Mouse (Mus musculus): ENCODE measurements around the gene Tm7sf3. TPM values are rescaled to one million over a fixed set of nuclear protein-coding genes. Genes with fewer than 3 reads are reported as not detected.

The Tm7sf3 gene
- polyA plus RNA-seq, 1 experiment = 6.5 TPM

DNA sequence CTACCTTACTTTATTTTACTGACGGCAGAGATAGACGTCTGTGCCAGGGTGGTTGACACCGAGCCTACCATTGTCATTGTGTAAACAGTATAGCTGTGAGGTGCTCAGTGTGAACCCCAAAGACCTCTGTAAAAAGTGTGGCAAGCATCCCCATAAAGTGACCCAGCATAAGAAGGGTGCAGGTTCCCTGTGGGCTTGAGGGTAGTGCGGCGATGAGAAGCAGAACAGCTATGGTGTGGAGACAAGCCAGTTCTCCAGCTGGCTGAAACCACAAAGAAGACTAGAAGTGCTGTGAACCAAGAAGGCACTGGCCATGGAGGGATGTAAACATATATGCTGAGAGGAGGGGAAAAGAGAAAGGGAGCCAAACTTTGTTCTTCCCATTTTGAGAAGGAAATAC lies 19.0 kb upstream of the Tm7sf3 start:
- Histone ChIP-seq H3K27me3 (ENCODE audit: control insufficient read depth, insufficient read depth, low read length) (no peaks in the 10 kb centered on the region), H3K36me3 (ENCODE audit: control insufficient read depth, insufficient read depth, low read length) (no peaks in the 10 kb centered on the region), H3K27ac (ENCODE audit: control insufficient read depth, insufficient read depth, low read depth, low read length) (no peak overlapping the region), H3K4me1 (ENCODE audit: control insufficient read depth, insufficient read depth, low read length) (peaks cover 2% of the 10 kb centered on the region; the same call in 1 of the 2 replicates), H3K4me3 (ENCODE audit: control insufficient read depth, low read depth, low read length) (no peak overlapping the region)
- TF ChIP-seq POLR2A (IDR thresholded peaks at IDR 0.05; ENCODE audit: control insufficient read depth, low read depth, low read length) (no peak), CTCF (IDR thresholded peaks at IDR 0.05; ENCODE audit: control insufficient read depth, insufficient read depth, insufficient replicate concordance, low read depth, low read length) (no peak)

DNA sequence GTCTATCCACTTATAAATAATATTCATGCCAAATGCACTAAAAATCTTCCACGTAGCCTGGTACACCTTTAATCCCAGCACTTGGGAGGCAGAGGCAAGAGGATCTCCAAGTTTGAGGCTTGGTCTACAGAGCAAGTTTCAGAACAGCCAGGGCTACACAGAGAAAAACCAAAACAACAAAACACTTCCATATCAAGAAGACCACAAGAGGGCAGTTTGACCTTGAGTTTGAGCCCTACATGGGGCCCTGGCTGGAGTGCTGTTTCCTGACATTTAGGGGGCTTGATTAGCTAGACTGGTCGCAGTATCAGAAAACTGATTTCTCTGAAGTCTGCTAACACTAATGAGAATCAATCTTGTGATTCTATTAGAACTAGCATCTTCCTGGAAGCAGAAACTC lies 18.0 kb upstream of the Tm7sf3 start:
- no peak overlapping the region for H3K27ac ChIP-seq (ENCODE audit: control insufficient read depth, insufficient read depth, low read depth, low read length)
- H3K4me1 ChIP-seq (ENCODE audit: control insufficient read depth, insufficient read depth, low read length) = peaks cover 2% of the 10 kb centered on the region; the same call in 1 of the 2 replicates
- H3K4me3 ChIP-seq (ENCODE audit: control insufficient read depth, low read depth, low read length) = no peak overlapping the region
- no peak for TF ChIP-seq POLR2A (IDR thresholded peaks at IDR 0.05; ENCODE audit: control insufficient read depth, low read depth, low read length)
- no peak for TF ChIP-seq CTCF (IDR thresholded peaks at IDR 0.05; ENCODE audit: control insufficient read depth, insufficient read depth, insufficient replicate concordance, low read depth, low read length)
- no peaks in the 10 kb centered on the region for H3K36me3 ChIP-seq (ENCODE audit: control insufficient read depth, insufficient read depth, low read length)
- no peaks in the 10 kb centered on the region for H3K27me3 ChIP-seq (ENCODE audit: control insufficient read depth, insufficient read depth, low read length)

- TF ChIP-seq CTCF (IDR thresholded peaks at IDR 0.05; ENCODE audit: control insufficient read depth, insufficient read depth, insufficient replicate concordance, low read depth, low read length) = no peak
- Histone ChIP-seq H3K27me3 (ENCODE audit: control insufficient read depth, insufficient read depth, low read length) (no peaks in the 10 kb centered on the region), H3K36me3 (ENCODE audit: control insufficient read depth, insufficient read depth, low read length) (no peaks in the 10 kb centered on the region), H3K27ac (ENCODE audit: control insufficient read depth, insufficient read depth, low read depth, low read length) (no peak overlapping the region), H3K4me3 (ENCODE audit: control insufficient read depth, low read depth, low read length) (no peak overlapping the region), H3K4me1 (ENCODE audit: control insufficient read depth, insufficient read depth, low read length) (peaks cover 2% of the 10 kb centered on the region; the same call in 1 of the 2 replicates)
These were observed 10.6 kb upstream of the Tm7sf3 start for GRCm38 (mm10) chr6:146653197-146653596.

- Histone ChIP-seq H3K4me3 (ENCODE audit: control insufficient read depth, low read depth, low read length) (no peak overlapping the region), H3K27me3 (ENCODE audit: control insufficient read depth, insufficient read depth, low read length) (no peaks in the 10 kb centered on the region), H3K27ac (ENCODE audit: control insufficient read depth, insufficient read depth, low read depth, low read length) (no peak overlapping the region), H3K4me1 (ENCODE audit: control insufficient read depth, insufficient read depth, low read length) (no peaks in the 10 kb centered on the region), H3K36me3 (ENCODE audit: control insufficient read depth, insufficient read depth, low read length) (no peaks in the 10 kb centered on the region)
- TF ChIP-seq POLR2A (IDR thresholded peaks at IDR 0.05; ENCODE audit: control insufficient read depth, low read depth, low read length) (no peak), CTCF (IDR thresholded peaks at IDR 0.05; ENCODE audit: control insufficient read depth, insufficient read depth, insufficient replicate concordance, low read depth, low read length) (no peak)
These were observed 8.8 kb upstream of the Tm7sf3 start for GRCm38 (mm10) chr6:146651431-146651830.

DNA sequence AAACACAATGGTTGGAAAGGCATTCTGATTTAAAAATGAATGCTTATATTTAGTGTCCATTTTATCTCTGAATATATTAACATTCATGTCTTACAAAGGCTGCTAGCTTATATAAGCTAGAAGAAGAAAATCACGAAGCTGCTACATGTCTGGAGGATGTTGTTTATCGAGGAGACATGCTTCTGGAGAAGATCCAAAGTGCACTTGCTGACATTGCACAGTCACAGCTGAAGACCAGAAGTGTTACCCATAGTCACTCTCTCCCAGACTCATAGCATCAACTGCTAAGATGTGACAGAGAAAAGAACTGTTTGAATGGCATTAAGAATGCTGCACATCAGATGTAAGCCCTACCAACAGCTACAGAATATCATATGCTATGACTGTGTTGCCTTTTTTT lies 7.4 kb upstream of the Tm7sf3 start:
- Histone ChIP-seq H3K27ac (ENCODE audit: control insufficient read depth, insufficient read depth, low read depth, low read length) (no peak overlapping the region), H3K36me3 (ENCODE audit: control insufficient read depth, insufficient read depth, low read length) (no peaks in the 10 kb centered on the region)

DNA sequence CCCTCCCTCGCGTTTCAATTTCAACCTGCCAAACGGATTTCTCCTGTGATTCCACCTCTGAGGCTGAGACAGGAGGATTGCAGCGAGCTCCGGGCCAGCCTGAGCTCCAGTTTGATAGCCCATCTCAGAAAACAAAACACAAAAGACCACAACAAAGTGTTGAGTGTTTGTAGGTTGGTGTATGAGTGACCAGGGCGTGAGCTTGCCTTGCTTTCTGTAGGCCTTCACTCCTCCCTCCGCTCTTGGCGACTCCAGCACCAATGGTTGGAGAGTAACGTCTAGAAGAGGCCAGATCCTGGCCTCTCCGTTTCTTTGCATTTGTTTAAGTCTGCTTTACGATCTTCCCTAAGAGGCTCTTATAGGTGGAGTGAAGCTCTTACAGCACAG lies 553 bp upstream of the Tm7sf3 start:
- Histone ChIP-seq H3K4me1 (ENCODE audit: control insufficient read depth, insufficient read depth, low read length) (peaks cover 6% of the 10 kb centered on the region; the same call in 1 of the 2 replicates), H3K27me3 (ENCODE audit: control insufficient read depth, insufficient read depth, low read length) (no peaks in the 10 kb centered on the region), H3K36me3 (ENCODE audit: control insufficient read depth, insufficient read depth, low read length) (no peaks in the 10 kb centered on the region), H3K27ac (ENCODE audit: control insufficient read depth, insufficient read depth, low read depth, low read length) (peak overlapping the region; percentile 83), H3K4me3 (ENCODE audit: control insufficient read depth, low read depth, low read length) (peak overlapping the region; percentile 87)
- TF ChIP-seq CTCF (IDR thresholded peaks at IDR 0.05; ENCODE audit: control insufficient read depth, insufficient read depth, insufficient replicate concordance, low read depth, low read length) = no peak
- 0 out of 2 replicates have a peak, but pooled peaks have one; percentile 30 for TF ChIP-seq POLR2A (IDR thresholded peaks at IDR 0.05; ENCODE audit: control insufficient read depth, low read depth, low read length)

More for the DNA sequence above, 7.4 kb upstream of the Tm7sf3 start:
- H3K4me1 ChIP-seq (ENCODE audit: control insufficient read depth, insufficient read depth, low read length) = no peaks in the 10 kb centered on the region
- no peak overlapping the region for H3K4me3 ChIP-seq (ENCODE audit: control insufficient read depth, low read depth, low read length)
- TF ChIP-seq POLR2A (IDR thresholded peaks at IDR 0.05; ENCODE audit: control insufficient read depth, low read depth, low read length) (no peak), CTCF (IDR thresholded peaks at IDR 0.05; ENCODE audit: control insufficient read depth, insufficient read depth, insufficient replicate concordance, low read depth, low read length) (no peak)
- H3K27me3 ChIP-seq (ENCODE audit: control insufficient read depth, insufficient read depth, low read length) = no peaks in the 10 kb centered on the region

- no peak overlapping the region; the same call in 1 of the 2 replicates for H3K27ac ChIP-seq (ENCODE audit: control insufficient read depth, insufficient read depth, low read depth, low read length)
- no peak for TF ChIP-seq POLR2A (IDR thresholded peaks at IDR 0.05; ENCODE audit: control insufficient read depth, low read depth, low read length)
- H3K4me1 ChIP-seq (ENCODE audit: control insufficient read depth, insufficient read depth, low read length) = peaks cover 6% of the 10 kb centered on the region; the same call in 1 of the 2 replicates
- no peaks in the 10 kb centered on the region for H3K27me3 ChIP-seq (ENCODE audit: control insufficient read depth, insufficient read depth, low read length)
- H3K4me3 ChIP-seq (ENCODE audit: control insufficient read depth, low read depth, low read length) = peak overlapping the region; percentile 87
- H3K36me3 ChIP-seq (ENCODE audit: control insufficient read depth, insufficient read depth, low read length) = no peaks in the 10 kb centered on the region
These were observed 908 bp downstream of the Tm7sf3 start for GRCm38 (mm10) chr6:146641621-146642210.
